Mouse (Mus musculus) adrenal gland, postnatal 25 days (tissue): ENCODE data around the gene F3. TPM values are rescaled to one million over a fixed set of nuclear protein-coding genes. Genes with fewer than 3 reads are reported as not detected.
A peak's percentile ranks its signal among the peaks of the same experiment; 100 is the strongest.

Source experiments
- DNase-seq: peaks from one replicate; pipeline ENCODE4 v3.0.0; 2021; ENCODE audit warnings: mixed read lengths
- total RNA-seq: library from RNA; stranded (reverse); gene quantifications from 2 replicates; pipeline ENCODE4 v1.2.3, GENCODE M21; 2021

Gene F3
- total RNA-seq, 1 experiment from 2014 or later = 9.1 TPM

DNA sequence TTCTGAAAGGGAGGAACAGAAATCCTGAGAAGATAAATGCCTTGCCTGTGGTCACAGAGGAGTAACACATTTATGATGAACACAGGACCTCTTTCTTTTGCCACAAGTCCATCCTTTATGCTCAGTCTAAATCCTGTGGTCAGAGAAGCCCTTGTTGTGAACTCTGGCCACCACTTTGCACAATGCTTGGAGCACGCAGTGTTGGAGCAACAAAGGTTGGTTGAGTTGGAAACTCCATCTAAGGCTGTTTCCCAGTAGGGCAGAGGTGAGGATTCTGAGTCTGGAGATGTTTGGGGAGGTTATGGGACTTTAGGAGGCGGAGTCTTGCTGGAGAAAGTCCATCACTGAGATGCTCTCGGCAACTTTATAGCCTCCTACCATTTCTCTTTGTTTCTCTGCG lies 16.2 kb upstream of the F3 start:
- no peak for DNase-seq

DNA sequence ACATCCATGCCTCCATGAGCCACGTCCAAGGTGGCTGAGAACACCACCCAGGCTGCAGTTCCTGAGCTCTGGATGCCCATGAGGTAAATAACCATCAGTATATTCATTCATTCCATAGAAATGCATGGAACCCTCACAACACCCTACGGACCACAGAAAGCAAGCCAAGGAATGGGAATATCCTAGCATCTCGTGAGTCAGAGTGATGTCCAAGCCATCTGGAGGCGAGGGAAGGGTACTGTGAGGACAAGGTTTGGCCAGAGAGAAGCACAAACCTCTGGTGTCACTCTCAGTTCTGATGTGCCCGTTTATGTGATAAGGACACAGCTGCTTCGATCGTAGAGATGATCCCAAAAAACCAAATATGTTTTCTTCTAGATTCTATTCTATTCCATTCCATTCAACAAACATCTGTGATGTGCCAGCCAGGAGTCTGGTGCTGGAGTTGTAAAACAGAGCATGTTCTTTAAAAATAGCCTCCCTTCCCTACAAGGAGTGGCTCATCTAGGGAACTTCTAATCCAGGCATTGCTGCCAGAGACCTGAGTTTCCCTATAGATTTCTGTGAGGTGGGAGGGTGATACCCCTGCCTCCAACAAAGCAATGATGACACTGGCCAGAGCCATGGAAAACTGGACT lies 12.3 kb upstream of the F3 start:
- DNase-seq = no peak

DNA sequence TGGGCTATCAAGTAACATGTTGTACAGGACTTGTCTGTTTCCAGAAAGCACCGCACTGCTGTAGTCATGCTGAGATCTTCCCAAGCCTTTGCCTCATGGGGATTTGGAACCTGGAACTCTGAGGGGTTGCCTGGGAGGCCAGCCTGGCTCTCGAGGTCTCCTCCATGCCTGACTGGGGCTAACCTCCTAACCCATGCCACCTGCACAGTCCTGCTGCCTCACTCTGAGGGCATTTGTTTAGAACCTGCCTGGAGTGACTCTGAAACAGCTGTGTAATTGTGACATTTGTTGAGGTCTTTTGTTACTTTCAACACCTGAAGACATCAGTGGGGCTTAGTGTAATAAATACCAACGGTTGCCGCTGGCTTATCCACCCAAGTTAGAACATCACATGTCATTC lies 11.1 kb upstream of the F3 start:
- no peak for DNase-seq

DNA sequence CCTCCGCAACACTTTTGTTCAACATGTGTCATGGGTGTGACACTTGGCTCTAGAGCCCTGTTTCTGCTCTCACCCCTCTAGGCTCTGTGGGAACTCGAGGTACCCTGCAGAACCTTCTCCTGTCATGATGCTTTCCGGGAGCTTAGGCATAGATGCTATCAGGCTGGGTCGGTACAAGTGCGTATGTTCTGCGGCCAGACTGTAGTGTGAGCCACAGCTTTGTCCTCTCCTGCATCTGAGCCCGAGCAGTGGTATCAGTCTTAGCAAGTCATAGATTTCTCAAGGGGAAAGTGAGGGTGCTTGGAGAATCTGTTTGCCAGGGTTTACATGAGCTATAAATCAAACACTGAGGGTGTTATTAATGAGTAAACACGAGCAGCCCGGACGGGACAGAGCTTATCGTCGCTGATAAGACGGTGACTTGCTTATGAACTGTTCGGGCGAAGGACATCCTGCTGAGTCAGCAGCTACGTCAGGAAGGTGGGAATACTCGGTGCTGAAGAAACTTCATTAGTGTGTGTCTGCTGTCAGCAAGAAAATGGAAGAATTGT lies 10.1 kb upstream of the F3 start:
- peak; percentile 42 for DNase-seq

DNA sequence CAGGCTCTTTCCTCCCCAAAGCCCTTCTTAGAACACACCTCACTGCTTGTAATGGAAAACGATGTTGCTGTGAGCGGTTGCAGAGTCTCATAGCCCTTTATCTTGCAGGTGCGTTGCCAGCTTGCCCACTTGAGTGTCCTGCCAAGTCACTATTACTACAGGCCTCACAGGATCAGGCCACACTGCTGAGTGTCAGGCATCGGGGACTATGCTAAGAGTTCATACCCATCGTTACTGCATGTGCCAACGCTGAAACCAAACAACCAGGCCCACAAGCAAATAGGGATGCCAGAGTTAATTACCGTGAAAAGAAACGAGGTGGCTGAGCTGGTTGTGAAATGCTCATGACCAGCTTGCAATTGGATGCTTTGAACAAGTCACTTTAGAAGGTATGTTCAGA lies 9.5 kb upstream of the F3 start:
- no peak for DNase-seq

DNA sequence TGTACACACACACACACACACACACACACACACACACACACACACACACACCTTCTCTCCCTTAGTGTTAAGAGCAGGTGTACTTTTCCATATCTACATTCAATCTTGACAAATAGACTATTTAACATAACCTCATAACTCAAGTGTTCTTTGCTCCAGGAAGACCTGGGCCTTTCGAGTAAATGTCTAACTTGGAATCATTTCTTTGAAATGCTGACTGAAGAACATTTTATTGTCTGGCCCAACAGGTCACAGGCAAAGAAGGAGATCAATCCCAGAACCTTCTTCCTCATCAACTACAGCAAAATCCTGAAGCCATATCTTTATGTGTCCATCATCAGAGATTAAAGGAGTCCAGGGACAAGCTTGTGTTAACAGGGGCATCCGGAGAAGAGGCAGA lies 8.9 kb upstream of the F3 start:
- DNase-seq = no peak

DNA sequence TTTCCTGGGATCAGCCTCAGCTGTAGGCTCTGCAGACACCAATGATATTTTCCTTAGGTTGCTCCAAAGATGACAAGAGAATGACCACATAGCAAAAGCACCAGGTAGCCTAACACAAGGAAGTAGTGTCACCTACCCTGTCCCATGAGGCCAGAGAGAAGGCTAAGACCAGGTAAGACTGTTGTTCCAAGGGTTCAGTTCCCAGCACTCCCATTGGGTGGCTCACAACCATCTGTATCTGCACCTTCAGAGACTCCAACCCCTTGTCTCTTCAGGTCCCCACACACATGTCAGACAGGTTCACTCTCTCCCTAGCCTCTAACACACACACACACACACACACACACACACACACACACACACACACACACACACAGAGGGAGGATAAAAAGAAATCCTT lies 8.0 kb upstream of the F3 start:
- no peak for DNase-seq

DNA sequence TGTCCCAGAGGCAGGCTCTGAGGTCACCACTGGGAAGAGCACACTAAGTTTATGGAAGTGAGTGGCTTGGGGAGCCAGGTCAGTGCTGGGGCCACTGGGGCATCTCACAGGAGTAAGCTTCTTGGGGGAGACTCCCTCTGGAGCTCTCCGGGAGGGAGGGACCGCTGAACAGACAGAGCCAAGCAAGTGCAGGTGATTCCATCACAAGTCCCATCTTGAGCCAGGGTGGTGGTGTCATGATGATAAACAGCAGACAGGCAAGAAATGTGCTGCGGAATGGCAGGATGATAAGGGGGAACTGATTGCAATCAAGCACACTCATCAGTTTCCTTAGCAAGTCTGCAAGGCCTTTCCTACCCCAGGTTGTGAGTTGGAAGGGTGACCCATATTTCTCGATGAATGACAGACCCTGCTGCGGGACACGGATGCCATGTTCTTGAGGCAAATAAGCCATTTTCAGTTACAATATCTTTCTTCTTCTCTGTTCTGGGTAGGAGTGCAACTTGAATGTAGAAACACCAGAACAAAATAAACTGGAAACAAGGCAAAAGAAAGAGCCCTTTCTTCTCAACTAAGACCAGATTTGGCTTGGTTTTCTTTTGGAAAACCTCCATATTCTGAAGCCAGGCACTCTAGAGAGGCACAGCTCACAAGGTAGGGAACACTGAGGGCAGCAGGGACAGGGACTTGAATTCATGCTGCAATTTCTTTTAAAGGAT lies 7.4 kb upstream of the F3 start:
- DNase-seq = no peak

DNA sequence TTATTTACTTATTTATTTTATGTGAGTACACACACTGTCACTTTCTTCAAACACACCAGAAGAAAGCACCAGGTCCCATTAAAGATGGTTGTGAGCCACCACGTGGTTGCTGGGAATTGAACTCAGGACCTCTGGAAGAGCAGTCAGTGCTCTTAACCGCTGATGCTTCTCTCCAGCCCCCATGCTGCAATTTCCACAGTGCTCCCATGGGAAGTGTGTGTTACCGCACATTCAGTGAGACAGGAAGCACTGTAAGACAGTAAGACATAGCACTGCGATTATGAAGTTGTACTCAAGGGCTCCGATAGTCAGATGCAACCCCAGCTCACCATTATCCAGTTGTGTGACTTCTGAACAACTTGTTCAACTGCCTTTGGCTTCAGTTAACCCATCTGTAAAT lies 6.9 kb upstream of the F3 start:
- no peak for DNase-seq

DNA sequence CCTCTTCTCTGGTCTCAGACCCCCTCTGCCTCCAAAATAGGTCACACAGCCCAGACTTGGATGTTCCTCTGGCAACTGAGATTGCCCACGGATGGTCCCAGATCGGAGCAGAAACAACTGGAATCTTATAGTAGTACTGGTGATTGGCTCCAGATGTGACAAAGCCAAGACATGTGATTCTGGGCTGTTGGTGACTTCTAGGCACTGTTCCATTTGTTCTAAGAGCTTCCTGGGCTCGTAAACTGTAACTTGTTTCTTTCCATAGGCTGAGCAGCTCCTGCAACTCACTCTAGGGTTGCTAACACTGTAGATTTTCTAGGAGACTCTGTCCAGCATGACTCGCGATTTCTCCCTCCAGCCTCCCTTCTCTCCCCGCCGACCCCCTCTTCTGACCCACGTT lies 4.7 kb upstream of the F3 start:
- no peak for DNase-seq

DNA sequence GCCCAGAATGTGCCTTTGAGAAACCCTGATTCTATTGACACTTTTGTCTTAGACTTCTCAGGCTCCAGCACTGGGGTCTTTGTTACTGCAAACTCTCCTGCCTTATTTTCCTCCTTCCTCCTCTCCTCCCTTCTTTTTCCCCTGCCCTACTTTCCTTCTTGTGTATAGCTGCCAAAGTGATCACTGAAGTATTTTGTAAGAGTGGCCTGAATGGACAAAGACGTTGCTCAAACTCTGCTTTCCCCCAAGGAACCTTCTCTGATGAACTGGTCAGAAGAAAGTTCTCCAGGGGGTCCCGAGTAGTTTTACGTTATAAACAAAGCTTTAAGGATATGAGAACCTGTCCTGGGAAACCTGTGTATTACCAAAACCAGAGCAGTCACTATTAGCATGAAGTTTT lies 3.6 kb upstream of the F3 start:
- no peak for DNase-seq

DNA sequence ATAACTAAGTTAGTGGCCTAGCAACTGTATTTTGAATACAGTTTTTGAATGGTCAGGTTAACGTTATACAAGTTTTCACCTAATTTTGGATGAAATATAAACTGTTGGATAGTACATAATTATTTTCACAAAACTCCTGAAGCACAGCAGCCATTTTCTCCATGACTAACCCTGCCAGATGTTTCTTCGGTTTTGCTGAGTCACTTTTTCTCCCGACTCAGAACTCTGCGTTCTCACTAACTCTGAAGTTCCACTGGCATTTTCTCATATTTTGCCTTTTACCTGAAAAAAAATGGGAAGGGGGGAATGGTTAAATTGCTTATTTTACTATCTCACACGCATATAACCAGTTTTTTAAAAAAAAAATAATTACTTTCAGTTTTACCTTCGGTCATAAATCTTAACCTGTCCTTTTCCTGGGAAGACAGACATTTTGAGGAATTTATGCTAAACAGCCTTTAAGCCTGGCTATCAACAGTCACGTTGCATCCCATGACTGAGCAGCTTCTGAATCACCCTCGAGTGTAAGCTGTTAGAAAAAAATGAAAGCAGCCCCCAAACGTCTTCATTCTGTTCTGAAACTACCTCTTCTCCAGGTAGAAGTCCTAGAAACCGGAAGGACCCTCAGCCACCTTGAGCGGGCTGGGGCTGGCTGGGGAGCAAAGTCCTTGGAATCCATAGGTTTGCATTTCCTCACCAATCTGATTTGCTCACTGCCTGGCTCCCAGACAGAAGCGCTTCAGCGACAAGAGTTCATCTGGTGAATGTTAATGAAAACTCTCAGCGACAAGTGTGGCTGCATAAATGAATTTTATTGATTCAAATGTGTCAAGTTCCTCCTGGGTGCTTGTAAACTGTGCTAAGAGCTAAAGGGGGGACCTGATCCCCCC lies 2.3 kb upstream of the F3 start:
- DNase-seq = no peak

DNA sequence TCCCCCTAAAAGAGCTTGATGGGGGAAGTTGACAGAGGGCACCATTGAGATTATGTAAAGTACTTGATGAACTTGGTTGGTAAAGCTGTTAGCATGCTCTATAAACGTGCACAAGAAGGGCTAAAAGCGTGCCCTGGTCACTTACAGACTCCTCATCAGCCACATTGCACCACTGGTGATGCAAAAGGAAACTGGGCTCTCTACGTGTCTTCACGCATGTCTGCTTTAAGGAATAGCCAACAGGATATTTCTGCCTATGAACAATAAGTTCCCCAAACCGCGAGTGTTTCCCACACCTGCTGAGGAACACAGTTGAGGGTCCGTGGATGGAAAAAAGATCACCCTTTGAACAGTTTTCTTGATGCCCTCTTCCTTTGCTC lies 1.7 kb upstream of the F3 start:
- DNase-seq = no peak

DNA sequence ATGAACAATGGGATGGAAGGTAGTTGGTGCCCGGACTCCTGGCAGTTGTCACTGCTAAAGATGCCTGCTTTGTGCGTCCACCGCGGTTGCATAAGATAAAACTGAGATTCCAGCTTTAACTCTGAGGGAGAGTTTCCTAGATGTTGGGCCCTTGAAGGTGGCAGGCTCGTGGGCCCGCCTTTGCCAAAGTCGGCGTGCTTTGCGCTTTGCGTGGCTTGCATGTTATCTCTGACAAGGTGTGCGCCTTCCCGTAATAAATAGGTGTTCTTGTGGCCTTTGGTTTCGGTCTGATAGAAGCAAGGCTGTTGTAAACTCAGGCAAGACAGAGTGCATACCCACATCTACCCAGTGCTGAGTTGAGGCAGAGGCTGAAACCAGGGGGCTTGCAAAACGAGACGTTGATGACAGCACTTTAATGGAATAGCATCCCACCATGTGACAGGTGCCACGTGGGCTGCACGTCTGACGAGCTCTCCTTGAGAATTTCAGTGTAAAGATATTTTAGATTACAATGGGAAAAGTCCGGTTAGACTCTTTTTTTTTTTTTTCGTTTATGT lies 709 bp downstream of the F3 start:
- no peak for DNase-seq

DNA sequence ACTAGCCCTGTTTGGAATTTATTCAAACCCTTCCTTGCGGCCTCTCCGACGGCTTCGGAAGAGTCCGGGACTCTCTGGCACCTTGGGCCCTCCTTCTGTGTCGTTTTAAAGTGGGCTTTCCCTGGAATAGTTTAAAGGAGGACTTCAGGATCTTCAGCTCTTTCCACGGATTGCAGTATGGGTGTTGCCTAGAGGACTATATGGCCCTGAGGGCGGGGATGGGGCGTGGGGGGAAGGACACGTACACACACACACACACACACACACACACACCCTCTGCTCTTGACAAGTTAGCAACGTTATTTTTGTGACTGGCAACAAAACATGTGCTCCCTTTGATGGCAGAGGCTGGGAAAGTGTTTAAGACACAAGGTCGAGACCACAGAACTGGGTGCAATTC lies 1.2 kb downstream of the F3 start:
- DNase-seq = no peak

DNA sequence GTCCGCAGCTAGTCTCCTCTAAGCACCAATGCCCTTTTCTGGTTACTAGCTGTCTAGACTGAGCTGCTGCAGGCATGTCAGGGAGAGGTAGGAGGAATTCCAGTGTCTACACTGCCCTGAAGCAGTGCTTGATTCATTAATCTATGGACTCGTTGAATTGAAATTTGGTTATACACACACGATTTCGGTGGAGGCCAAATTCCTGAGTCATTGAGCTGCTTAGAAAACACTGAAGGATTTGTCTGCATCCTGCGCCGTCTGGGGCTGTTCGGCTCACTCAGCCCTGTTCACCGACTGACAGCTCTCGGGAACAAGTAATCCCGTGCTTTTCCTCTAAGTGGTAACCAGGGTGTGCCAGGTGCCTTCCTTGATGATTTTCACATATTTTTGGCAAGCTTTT lies 2.3 kb downstream of the F3 start:
- DNase-seq = no peak

DNA sequence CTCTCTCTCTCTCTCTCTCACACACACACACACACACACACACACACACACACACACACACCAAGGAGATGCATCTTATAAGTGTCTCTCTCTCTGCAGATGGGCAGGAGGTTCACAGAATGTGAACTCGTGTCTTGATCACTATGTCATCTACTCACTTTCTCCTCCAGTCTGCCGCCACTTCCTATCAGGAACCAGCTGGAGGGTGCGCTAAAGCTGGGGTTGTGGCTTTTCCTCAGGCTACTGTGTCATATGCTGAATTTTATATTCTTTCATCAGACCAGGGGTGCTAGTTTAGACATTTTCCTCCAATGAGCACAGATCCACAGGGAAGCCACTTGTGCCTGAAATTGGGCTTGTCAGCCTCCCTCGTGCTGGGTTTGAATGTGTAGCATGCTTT lies 6.3 kb downstream of the F3 start:
- no peak for DNase-seq

DNA sequence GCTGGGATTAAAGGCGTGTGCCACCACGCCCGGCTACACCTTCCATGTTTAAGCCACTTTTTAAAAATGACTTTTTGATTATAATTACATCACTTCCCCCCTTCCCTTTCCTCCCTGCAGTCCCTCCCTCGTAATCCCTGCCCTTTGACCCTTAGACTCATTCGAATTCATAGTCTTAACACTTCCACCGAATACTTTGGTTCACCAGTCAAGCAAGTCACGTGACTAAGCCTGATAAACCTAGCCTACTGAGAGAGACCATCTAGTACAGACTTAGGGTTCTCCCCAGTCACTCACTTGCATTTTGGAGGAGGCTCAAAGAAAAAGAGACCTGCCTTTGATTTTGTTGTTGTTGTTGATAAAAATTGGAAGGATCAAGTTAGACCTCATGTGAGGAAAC lies 12.2 kb downstream of the F3 start:
- no peak for DNase-seq

DNA sequence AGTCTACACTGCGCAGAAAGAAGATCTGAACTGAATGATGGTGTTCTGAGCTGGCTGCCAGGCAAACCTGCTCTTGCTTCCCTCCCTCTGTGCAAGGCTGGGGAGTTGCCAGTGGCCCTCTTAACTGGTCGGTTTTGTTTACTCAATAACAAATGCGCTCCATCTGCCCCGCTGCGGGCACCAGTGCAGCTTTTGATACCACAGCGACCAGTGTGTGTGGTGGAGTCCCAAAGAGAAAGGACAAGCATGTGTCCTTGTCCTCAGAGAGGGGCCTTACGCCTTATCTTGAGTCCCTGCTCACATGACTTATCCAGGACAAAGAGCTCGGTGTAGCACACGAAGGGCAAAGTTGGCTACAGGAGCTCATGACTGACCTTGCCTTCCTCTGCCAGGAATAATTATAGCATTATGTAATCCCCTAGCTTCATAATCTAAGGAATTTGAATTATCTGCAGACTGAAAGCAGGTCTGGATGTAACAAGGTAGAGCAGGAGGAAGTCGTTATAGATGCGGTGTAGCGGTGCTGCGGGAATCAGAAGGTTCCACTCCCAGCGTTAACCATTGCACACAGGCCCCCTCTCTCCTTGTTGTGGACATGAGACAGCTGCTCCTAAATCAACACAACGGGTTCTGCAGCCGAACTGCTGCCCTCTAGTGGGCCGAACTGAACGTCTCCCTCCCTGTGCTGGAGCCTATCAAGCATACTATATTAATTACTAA lies 12.8 kb downstream of the F3 start:
- DNase-seq = peak; percentile 79

DNA sequence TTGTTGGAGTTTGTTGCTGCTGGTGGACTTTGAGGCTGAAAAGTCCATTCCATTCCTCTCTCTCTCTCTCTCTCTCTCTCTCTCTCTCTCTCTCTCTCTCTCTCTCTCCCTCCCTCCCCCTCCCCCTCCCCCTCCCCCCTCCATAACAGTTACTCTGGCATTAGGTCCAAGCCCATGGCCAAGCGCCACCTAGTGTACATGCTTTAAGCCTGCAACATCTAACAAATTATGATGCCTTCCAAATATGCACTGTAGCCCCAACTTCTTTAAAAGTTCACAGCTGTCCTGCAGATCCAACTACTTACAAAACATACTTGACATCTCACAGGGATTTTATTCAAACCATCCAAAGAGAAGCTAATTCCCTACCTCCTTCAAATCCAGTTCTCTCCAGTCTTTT lies 14.1 kb downstream of the F3 start:
- peak; percentile 39 for DNase-seq

DNA sequence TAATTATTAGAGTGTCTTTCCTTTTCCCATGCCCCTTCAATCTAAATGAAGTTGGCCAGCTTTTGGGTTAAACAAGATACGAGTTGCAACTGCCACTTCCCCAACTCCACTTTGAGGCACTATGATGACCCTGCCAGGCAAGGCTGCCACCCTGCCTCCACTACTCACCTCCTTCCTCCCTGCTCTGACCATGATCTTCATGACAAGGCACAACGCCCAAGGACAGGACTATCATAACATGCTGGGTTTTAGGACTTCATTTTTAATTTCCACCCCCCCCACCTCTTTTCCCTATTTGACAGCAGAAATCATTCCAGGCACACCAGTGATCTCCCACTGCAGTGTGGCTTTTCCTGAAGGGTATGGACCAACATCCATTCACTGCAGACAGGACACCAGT lies 14.6 kb downstream of the F3 start:
- no peak for DNase-seq

DNA sequence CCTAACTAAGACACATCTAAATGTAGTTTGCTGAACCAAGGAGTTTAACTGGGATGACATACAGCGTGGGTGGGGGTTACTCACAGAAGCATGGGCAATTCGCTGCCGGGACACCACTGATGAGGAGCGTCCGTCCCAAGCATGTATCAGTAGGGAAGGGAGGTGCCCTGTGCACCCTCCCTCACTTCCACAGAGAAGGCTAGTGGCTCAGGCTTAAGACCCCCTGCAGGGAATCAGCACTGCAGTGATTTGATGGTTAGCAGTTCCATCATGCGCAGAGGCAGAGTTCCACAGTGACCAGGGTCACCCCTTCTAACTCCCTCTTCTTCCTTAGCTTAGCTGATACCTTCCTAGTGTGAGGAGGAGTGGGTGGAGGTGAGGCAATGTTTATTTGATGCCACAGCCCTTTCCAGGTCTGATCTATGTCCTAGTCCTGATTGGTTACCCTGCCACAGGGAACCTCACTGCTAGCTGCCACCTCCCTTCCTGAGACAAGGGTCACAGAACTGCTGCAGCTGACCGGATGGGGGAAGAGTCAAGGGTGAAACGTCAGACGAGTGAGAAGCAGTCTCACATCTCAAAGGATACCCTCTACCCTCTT lies 15.5 kb downstream of the F3 start:
- DNase-seq = no peak
